Mouse (Mus musculus): ENCODE measurements around the gene Ubash3b. TPM values are rescaled to one million over a fixed set of nuclear protein-coding genes. Genes with fewer than 3 reads are reported as not detected.

Gene Ubash3b
- polyA plus RNA-seq, 1 experiment from 2014 or later, result 3.8 TPM

GRCm38 (mm10) chr9:41029827-41030226 is 131.7 kb downstream of the Ubash3b start:
- Histone ChIP-seq H3K36me3 (no peaks in the 10 kb centered on the region), H3K27ac (no peak overlapping the region), H3K4me3 (replicated peaks) (no peak overlapping the region), H3K4me1 (replicated peaks) (peaks cover 4% of the 10 kb centered on the region; the same call in 1 of the 2 replicates), H3K27me3 (replicated peaks) (no peaks in the 10 kb centered on the region), H3K9ac (no peak overlapping the region), H3K9me3 (no peaks in the 10 kb centered on the region), H3K4me2 (replicated peaks) (no peak overlapping the region)
- WGBS, result 71% methylated on average over 6 of the region's 6 CpGs
- ATAC-seq, result no peak

- Histone ChIP-seq H3K27ac (no peak overlapping the region), H3K27me3 (replicated peaks) (no peaks in the 10 kb centered on the region), H3K36me3 (no peaks in the 10 kb centered on the region), H3K4me1 (replicated peaks) (peaks cover 4% of the 10 kb centered on the region; the same call in 1 of the 2 replicates), H3K9ac (no peak overlapping the region), H3K4me3 (replicated peaks) (no peak overlapping the region), H3K4me2 (replicated peaks) (no peak overlapping the region), H3K9me3 (no peaks in the 10 kb centered on the region)
- 44% methylated on average over 5 of the region's 5 CpGs for WGBS
- no peak for ATAC-seq
Measured at GRCm38 (mm10) chr9:41028470-41028869, 133.0 kb downstream of the Ubash3b start.

- Histone ChIP-seq H3K4me1 (replicated peaks) (no peaks in the 10 kb centered on the region), H3K9ac (no peak overlapping the region), H3K4me2 (replicated peaks) (no peak overlapping the region), H3K4me3 (replicated peaks) (no peak overlapping the region), H3K27ac (no peak overlapping the region), H3K9me3 (no peaks in the 10 kb centered on the region), H3K27me3 (replicated peaks) (no peaks in the 10 kb centered on the region), H3K36me3 (no peaks in the 10 kb centered on the region)
- 73% methylated on average over 3 of the region's 3 CpGs for WGBS
- no peak for ATAC-seq
Measured at GRCm38 (mm10) chr9:41021690-41022089, 139.8 kb downstream of the Ubash3b start.

- Histone ChIP-seq H3K4me2 (replicated peaks) (no peak overlapping the region), H3K4me1 (replicated peaks) (no peaks in the 10 kb centered on the region), H3K27ac (no peak overlapping the region), H3K9me3 (no peaks in the 10 kb centered on the region), H3K27me3 (replicated peaks) (no peaks in the 10 kb centered on the region), H3K4me3 (replicated peaks) (no peak overlapping the region), H3K9ac (no peak overlapping the region), H3K36me3 (no peaks in the 10 kb centered on the region)
- no peak for ATAC-seq
- WGBS, result 89% methylated on average over 3 of the region's 3 CpGs
Measured at GRCm38 (mm10) chr9:41020486-41020885, 141.0 kb downstream of the Ubash3b start.

GRCm38 (mm10) chr9:41014512-41014911 is 147.0 kb downstream of the Ubash3b start:
- no peak overlapping the region for H3K27ac ChIP-seq
- WGBS, result 57% methylated on average over 4 of the region's 4 CpGs

GRCm38 (mm10) chr9:41012456-41012855 is 149.0 kb downstream of the Ubash3b start:
- no peak for ATAC-seq
- Histone ChIP-seq H3K4me2 (replicated peaks) (no peak overlapping the region), H3K9ac (no peak overlapping the region), H3K9me3 (no peaks in the 10 kb centered on the region), H3K36me3 (no peaks in the 10 kb centered on the region), H3K27ac (no peak overlapping the region), H3K27me3 (replicated peaks) (no peaks in the 10 kb centered on the region), H3K4me1 (replicated peaks) (no peaks in the 10 kb centered on the region), H3K4me3 (replicated peaks) (no peak overlapping the region)
- 91% methylated on average over 5 of the region's 5 CpGs for WGBS

More at GRCm38 (mm10) chr9:41014512-41014911, 147.0 kb downstream of the Ubash3b start:
- Histone ChIP-seq H3K4me3 (replicated peaks) (no peak overlapping the region), H3K4me1 (replicated peaks) (no peaks in the 10 kb centered on the region), H3K4me2 (replicated peaks) (no peak overlapping the region), H3K9me3 (no peaks in the 10 kb centered on the region), H3K27me3 (replicated peaks) (no peaks in the 10 kb centered on the region), H3K9ac (no peak overlapping the region), H3K36me3 (no peaks in the 10 kb centered on the region)
- no peak for ATAC-seq

GRCm38 (mm10) chr9:41011512-41012436 is 149.7 kb downstream of the Ubash3b start:
- H3K4me3 ChIP-seq (replicated peaks), result no peak overlapping the region
- no peaks in the 10 kb centered on the region for H3K27me3 ChIP-seq (replicated peaks)
- H3K36me3 ChIP-seq, result no peaks in the 10 kb centered on the region
- H3K4me1 ChIP-seq (replicated peaks), result no peaks in the 10 kb centered on the region
- no peak overlapping the region for H3K9ac ChIP-seq
- no peaks in the 10 kb centered on the region for H3K9me3 ChIP-seq
- 78% methylated on average over 13 of the region's 13 CpGs for WGBS
- no peak for ATAC-seq
- H3K4me2 ChIP-seq (replicated peaks), result no peak overlapping the region
- H3K27ac ChIP-seq, result no peak overlapping the region

- ATAC-seq, result no peak
- 26% methylated on average over 1 of the region's 1 CpGs for WGBS
Measured at GRCm38 (mm10) chr9:41007785-41008184, 153.7 kb downstream of the Ubash3b start.

GRCm38 (mm10) chr9:41004415-41004814 is 157.1 kb downstream of the Ubash3b start, which contains the start of gene Crtam:
Gene Crtam (minus strand): TSS chr9:41004628.
- Histone ChIP-seq H3K4me3 (replicated peaks) (no peak within 1 kb of the TSS), H3K27me3 (replicated peaks) (no peaks in the 10 kb centered on the region), H3K4me1 (replicated peaks) (no peaks in the 10 kb centered on the region), H3K9me3 (no peaks in the 10 kb centered on the region), H3K4me2 (replicated peaks) (no peak within 1 kb of the TSS), H3K27ac (no peak within 1 kb of the TSS), H3K9ac (no peak within 1 kb of the TSS), H3K36me3 (no peaks in the 10 kb centered on the region)
- ATAC-seq, result no peak
- WGBS, result 45% methylated on average over 4 of the region's 4 CpGs

More at GRCm38 (mm10) chr9:41007785-41008184, 153.7 kb downstream of the Ubash3b start:
- Histone ChIP-seq H3K9me3 (no peaks in the 10 kb centered on the region), H3K4me3 (replicated peaks) (no peak overlapping the region), H3K36me3 (no peaks in the 10 kb centered on the region), H3K27me3 (replicated peaks) (no peaks in the 10 kb centered on the region), H3K4me1 (replicated peaks) (no peaks in the 10 kb centered on the region), H3K27ac (no peak overlapping the region), H3K9ac (no peak overlapping the region), H3K4me2 (replicated peaks) (no peak overlapping the region)

GRCm38 (mm10) chr9:40997116-40997779 is 164.2 kb downstream of the Ubash3b start:
- no peak overlapping the region for H3K4me2 ChIP-seq (replicated peaks)
- no peak overlapping the region for H3K9ac ChIP-seq
- no peaks in the 10 kb centered on the region for H3K9me3 ChIP-seq
- no peak overlapping the region for H3K27ac ChIP-seq
- no peak overlapping the region for H3K4me3 ChIP-seq (replicated peaks)
- H3K27me3 ChIP-seq (replicated peaks), result no peaks in the 10 kb centered on the region
- 76% methylated on average over 7 of the region's 7 CpGs for whole genome bisulfite sequencing
- H3K4me1 ChIP-seq (replicated peaks), result no peaks in the 10 kb centered on the region
- no peaks in the 10 kb centered on the region for H3K36me3 ChIP-seq
- no peak for ATAC-seq

- 73% methylated on average over 5 of the region's 5 CpGs for WGBS
- Histone ChIP-seq H3K4me1 (replicated peaks) (no peaks in the 10 kb centered on the region), H3K36me3 (no peaks in the 10 kb centered on the region), H3K4me3 (replicated peaks) (no peak overlapping the region), H3K4me2 (replicated peaks) (no peak overlapping the region), H3K9me3 (no peaks in the 10 kb centered on the region), H3K9ac (no peak overlapping the region), H3K27ac (no peak overlapping the region), H3K27me3 (replicated peaks) (no peaks in the 10 kb centered on the region)
- no peak for ATAC-seq
Measured at GRCm38 (mm10) chr9:40994075-40994474, 167.4 kb downstream of the Ubash3b start.

- no peak overlapping the region for H3K4me2 ChIP-seq (replicated peaks)
- no peak overlapping the region for H3K9ac ChIP-seq
- H3K27me3 ChIP-seq (replicated peaks), result no peaks in the 10 kb centered on the region
- no peak overlapping the region for H3K4me3 ChIP-seq (replicated peaks)
- H3K9me3 ChIP-seq, result no peaks in the 10 kb centered on the region
- H3K4me1 ChIP-seq (replicated peaks), result no peaks in the 10 kb centered on the region
- ATAC-seq, result no peak
- no peaks in the 10 kb centered on the region for H3K36me3 ChIP-seq
- 90% methylated on average over 6 of the region's 6 CpGs for whole genome bisulfite sequencing
- H3K27ac ChIP-seq, result no peak overlapping the region
Measured at GRCm38 (mm10) chr9:40991511-40991910, 170.0 kb downstream of the Ubash3b start.

Measured in intestine, embryonic 15.5 days (tissue).